Mouse (Mus musculus) kidney, adult 2 months (tissue): ENCODE data around the gene Lap3. TPM values are rescaled to one million over a fixed set of nuclear protein-coding genes. Genes with fewer than 3 reads are reported as not detected.

ENCODE experiments used
- DNase-seq: peaks from one replicate; pipeline ENCODE4 v3.0.0; 2021
- H3K27ac ChIP-seq: fragments of 200-500 bp; 2 replicates; pipeline ENCODE4 v1.5.1; 2012; ENCODE audit warnings: low read depth, low read length, control low read depth, inconsistent platforms; ENCODE audit not compliant: insufficient read depth
- H3K27me3 ChIP-seq: fragments of 200-500 bp; replicated peaks from 2 replicates; pipeline ENCODE4 v1.6.1; 2012; ENCODE audit warnings: mild to moderate bottlenecking, moderate library complexity, low read length, inconsistent platforms; ENCODE audit not compliant: control insufficient read depth, insufficient read depth
- H3K36me3 ChIP-seq: fragments of 200-500 bp; 2 replicates; pipeline ENCODE4 v1.6.1; 2012; ENCODE audit warnings: mild to moderate bottlenecking, moderate library complexity, low read length, inconsistent platforms; ENCODE audit not compliant: control insufficient read depth, insufficient read depth
- H3K4me1 ChIP-seq: fragments of 200-500 bp; 2 replicates; pipeline ENCODE4 v1.6.1; 2011; ENCODE audit warnings: low read length; ENCODE audit not compliant: control insufficient read depth, insufficient read depth
- H3K4me3 ChIP-seq: fragments of 200-500 bp; 2 replicates; pipeline ENCODE4 v1.5.1; 2011; ENCODE audit warnings: mild to moderate bottlenecking, low read depth, low read length, control low read depth; ENCODE audit not compliant: insufficient read depth
- CTCF ChIP-seq: fragments of 200-500 bp; conservative IDR thresholded peaks from 2 replicates; pipeline ENCODE4 v1.5.1; 2011; ENCODE audit warnings: low read depth, mild to moderate bottlenecking, control low read depth, low read length, moderate library complexity, mixed read lengths; ENCODE audit not compliant: insufficient read depth, insufficient read length
- POLR2A ChIP-seq: fragments of 200-500 bp; IDR thresholded peaks from one replicate; pipeline ENCODE4 v1.6.1; 2011; ENCODE audit warnings: low read depth, low read length, control low read depth
- WGBS: fragments of 180-500 bp; shearing (Covaris S2); methylation state at CpG from one replicate; pipeline ENCODE4 v1.1.7; 2018; 5-methylcytosine and 5-hydroxymethylcytosine counted together
- polyA plus RNA-seq: library from polyadenylated mRNA; depleted of rRNA; stranded (reverse); fragments of >200 nt; gene quantifications from 2 replicates; pipeline ENCODE4 v1.2.3, GENCODE M21; 2012

Gene Lap3
- polyA plus RNA-seq, 1 experiment, result 96.5 TPM

DNA sequence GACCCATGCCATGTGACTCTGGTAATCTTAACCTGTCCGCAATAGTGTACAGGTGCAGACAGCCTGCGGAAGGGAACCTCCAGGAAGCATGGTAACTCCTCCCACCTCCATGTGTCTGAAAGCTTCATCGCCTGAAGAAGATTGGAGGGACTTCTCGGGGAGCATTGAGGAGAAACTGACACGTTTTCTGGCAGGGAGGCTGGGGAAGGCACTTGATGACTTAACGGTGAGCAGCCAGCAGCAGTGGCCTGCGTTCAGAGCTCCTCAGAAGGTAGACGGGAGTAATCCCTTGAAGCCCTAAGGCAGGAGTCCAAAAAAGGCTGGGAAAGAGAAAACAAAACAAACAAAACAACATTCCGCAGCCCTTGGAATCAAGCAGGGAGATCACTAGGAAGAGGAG is 38.7 kb upstream of the Lap3 start:
- H3K4me3 ChIP-seq, result no peak overlapping the region
- no peak overlapping the region for H3K27ac ChIP-seq
- no peak for DNase-seq
- no peaks in the 10 kb centered on the region for H3K27me3 ChIP-seq
- H3K4me1 ChIP-seq, result no peaks in the 10 kb centered on the region
- no peaks in the 10 kb centered on the region for H3K36me3 ChIP-seq
- WGBS, result 36% methylated on average over 9 of the region's 9 CpGs
- TF ChIP-seq POLR2A, result no peak

DNA sequence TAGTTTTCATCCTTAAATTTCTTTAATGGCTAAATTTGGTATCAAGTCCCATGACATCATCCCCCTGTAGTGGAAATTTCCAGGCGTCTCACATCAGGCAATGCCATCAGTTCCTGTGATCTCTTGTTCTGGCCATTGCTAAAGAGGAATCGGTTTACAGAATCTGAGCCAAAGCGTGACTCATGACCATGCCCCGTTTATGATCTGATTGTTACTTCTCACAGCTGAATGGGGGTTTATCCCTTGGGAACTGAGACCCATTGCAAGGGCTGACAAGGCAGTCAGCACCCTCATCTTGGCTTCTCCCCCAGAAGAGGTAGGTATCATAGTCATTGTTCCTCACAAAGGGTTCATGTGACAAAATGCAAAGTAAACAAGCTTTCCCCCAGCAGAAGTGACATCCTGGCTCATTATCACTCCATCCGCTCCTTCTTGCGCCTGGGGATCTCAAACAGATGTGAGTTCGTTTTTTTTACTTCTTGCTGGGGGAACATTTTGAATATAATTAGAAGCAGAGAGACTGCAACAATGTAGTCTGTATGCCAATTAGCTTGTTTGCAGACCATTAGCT is 20.2 kb upstream of the Lap3 start:
- H3K4me1 ChIP-seq, result no peaks in the 10 kb centered on the region

DNA sequence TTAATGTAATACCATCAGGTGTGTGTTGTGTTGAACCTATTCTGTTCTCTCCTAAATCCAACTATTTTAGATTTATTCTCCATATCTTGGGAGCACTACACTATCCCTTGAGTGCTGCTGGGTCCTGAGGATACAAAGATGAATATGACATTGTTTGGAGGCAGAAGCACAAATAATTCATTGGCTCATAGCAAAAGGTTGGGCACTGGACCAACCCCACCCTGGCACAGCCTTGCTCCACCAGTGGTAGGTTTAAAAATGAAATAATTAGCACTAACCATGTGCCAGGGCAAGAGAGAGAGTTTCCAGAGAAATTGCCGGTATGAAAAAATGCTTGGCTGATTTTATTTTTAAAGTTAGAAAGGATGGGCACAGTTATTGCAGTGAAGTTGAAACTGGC is 19.7 kb upstream of the Lap3 start:
- no peak overlapping the region for H3K27ac ChIP-seq
- DNase-seq, result no peak
- TF ChIP-seq CTCF, result no peak
- TF ChIP-seq POLR2A, result no peak
- 43% methylated on average over 1 of the region's 1 CpGs for WGBS
- H3K4me3 ChIP-seq, result no peak overlapping the region
- no peaks in the 10 kb centered on the region for H3K27me3 ChIP-seq
- H3K36me3 ChIP-seq, result no peaks in the 10 kb centered on the region
- H3K4me1 ChIP-seq, result no peaks in the 10 kb centered on the region

More for the DNA sequence above, 20.2 kb upstream of the Lap3 start:
- TF ChIP-seq POLR2A (no peak), CTCF (no peak)
- Histone ChIP-seq H3K27ac (no peak overlapping the region), H3K27me3 (no peaks in the 10 kb centered on the region), H3K36me3 (no peaks in the 10 kb centered on the region), H3K4me3 (no peak overlapping the region)
- DNase-seq, result peak; percentile 17
- WGBS, result 24% methylated on average over 7 of the region's 7 CpGs

DNA sequence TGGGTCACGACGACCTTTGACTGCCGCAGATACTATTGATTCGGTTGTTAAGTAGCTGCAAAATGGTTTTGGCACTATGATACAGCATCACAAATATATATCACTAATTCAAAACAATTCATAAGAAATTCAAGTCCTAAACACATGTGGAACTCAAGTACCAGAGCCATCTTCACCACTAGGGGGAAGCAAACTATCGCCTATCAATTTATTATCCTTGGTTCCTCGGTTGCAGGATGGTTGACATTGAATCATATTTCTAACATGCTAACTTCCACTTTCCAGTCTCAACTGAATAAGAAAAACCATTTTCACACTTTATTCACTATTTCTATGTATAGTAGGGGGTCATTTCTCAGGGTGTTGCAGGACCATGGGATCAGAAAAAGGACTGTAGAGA is 19.0 kb upstream of the Lap3 start:
- TF ChIP-seq CTCF (peak; percentile 48), POLR2A (no peak)
- DNase-seq, result peak; percentile 80
- H3K4me3 ChIP-seq, result no peak overlapping the region
- 20% methylated on average over 6 of the region's 6 CpGs for WGBS
- H3K36me3 ChIP-seq, result no peaks in the 10 kb centered on the region
- no peaks in the 10 kb centered on the region for H3K27me3 ChIP-seq
- H3K27ac ChIP-seq, result no peak overlapping the region
- H3K4me1 ChIP-seq, result no peaks in the 10 kb centered on the region

DNA sequence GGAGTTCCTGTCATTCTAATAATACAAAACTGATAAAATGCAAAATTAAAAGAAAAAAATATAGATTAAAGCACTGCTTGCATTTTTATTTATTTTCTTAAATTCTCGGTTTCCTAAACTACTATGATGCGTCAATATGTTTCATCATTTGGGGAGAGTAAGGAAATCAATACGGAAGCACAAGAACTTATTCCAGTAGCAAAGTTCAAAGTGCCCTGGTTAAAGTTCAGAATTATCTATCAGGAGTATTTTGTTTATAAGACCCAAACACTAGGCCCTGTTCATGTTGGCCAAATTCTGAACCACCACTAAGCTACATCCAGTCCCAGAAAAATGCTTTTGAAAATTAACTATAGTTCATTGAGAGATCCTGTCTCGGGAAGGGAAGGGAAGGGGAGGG is 18.4 kb upstream of the Lap3 start:
- H3K27me3 ChIP-seq, result no peaks in the 10 kb centered on the region
- H3K27ac ChIP-seq, result no peak overlapping the region
- WGBS, result 58% methylated on average over 3 of the region's 4 CpGs
- no peak overlapping the region for H3K4me3 ChIP-seq
- no peak for TF ChIP-seq POLR2A
- no peak for TF ChIP-seq CTCF
- H3K4me1 ChIP-seq, result no peaks in the 10 kb centered on the region
- DNase-seq, result no peak
- H3K36me3 ChIP-seq, result no peaks in the 10 kb centered on the region

DNA sequence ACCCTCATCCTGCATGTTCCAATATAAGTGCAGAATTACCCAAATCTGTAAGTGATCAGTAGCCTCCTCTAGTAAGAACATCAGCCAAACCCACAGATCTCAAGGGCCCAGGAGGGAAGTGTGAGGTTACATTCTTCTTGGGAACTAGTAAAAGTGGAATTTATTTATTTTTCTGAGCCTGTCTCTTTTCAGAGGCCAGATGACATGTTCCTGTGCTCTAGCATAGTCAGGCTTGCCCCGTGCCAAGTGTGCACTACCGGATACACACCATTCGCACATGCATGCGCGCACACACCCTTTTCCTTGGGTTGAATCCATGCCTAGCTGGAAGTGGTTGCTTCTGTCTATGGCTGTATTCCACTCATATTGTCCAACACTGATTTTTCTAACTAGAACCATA is 17.4 kb upstream of the Lap3 start:
- WGBS, result 83% methylated on average over 5 of the region's 5 CpGs
- no peak for DNase-seq
- no peaks in the 10 kb centered on the region for H3K36me3 ChIP-seq
- H3K27me3 ChIP-seq, result no peaks in the 10 kb centered on the region
- TF ChIP-seq POLR2A (no peak), CTCF (no peak)
- peaks cover 5% of the 10 kb centered on the region; the same call in 1 of the 2 replicates for H3K4me1 ChIP-seq
- H3K4me3 ChIP-seq, result no peak overlapping the region
- no peak overlapping the region for H3K27ac ChIP-seq

DNA sequence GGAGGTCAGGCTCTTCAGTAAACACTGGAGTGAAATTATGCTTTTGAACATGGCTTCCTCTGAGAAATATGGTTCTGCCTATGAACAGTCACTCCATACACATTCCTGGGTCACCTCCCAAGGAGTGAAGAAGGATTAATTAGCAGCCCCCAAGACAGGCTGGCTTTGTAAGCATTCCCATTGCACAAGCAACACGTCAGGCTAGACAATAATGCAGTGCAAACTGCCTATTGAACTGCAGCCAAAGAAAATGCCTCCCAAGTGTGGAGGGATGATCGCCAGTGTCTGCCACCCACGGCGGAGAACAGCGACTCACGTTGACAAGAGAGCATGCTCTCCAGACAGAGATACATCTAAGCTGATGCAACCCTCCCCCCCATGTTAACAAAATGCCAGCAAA is 16.9 kb upstream of the Lap3 start:
- Histone ChIP-seq H3K27me3 (no peaks in the 10 kb centered on the region), H3K36me3 (no peaks in the 10 kb centered on the region), H3K27ac (no peak overlapping the region), H3K4me1 (peaks cover 6% of the 10 kb centered on the region; the same call in 1 of the 2 replicates), H3K4me3 (no peak overlapping the region)
- DNase-seq, result peak; percentile 44
- TF ChIP-seq CTCF (no peak), POLR2A (no peak)
- WGBS, result 17% methylated on average over 6 of the region's 6 CpGs
